Mouse (Mus musculus) testis, adult 2 months (tissue): ENCODE results near the gene Gm20388.

Experiments used
- CTCF ChIP-seq: fragments of 200-500 bp; IDR thresholded peaks from 2 replicates; pipeline ENCODE4 v1.5.1; 2012; ENCODE audit warnings: low read depth, mild to moderate bottlenecking, inconsistent platforms, low read length, moderate library complexity; ENCODE audit not compliant: control insufficient read depth, insufficient read depth, insufficient replicate concordance
- POLR2A ChIP-seq: fragments of 200-500 bp; IDR thresholded peaks from 2 replicates; pipeline ENCODE4 v1.6.1; 2012; ENCODE audit warnings: low read depth, mild to moderate bottlenecking, inconsistent platforms, low read length, moderate library complexity; ENCODE audit not compliant: control insufficient read depth

DNA sequence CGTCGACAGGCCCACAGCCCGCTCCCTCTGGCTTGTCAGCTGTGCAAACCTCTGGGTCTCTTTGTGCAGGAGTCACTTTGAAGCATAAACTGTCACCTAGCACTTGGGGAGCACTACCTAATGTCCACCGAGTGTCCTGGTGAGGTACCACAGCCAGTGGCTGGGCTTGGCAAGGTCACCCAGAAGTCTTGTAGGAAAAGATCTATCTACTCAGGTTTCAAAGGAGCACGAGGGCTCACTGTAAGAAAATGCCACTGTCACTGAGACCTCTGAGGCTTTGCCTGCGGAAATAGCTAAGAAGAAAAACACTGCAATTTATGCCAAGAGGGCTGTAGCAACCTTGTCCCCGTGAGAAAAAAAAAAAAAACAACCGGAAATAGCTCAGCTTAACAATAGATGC is 4165.3 kb downstream of the Gm20388 start:
- TF ChIP-seq CTCF (no peak), POLR2A (no peak)
